Mouse (Mus musculus) CD4-positive, CD25-positive, alpha-beta regulatory T cell, adult 9 weeks (primary cell): ENCODE results near the gene Ptprn. TPM values are rescaled to one million over a fixed set of nuclear protein-coding genes. Genes with fewer than 3 reads are reported as not detected.

Experiments
- polyA plus RNA-seq: library from polyadenylated mRNA; unstranded; fragments of 100-300 nt; shearing (Covaris generic); gene quantifications from one replicate; pipeline ENCODE4 v1.2.1, GENCODE M21; 2017

The Ptprn gene
- polyA plus RNA-seq: 0.15 TPM

DNA sequence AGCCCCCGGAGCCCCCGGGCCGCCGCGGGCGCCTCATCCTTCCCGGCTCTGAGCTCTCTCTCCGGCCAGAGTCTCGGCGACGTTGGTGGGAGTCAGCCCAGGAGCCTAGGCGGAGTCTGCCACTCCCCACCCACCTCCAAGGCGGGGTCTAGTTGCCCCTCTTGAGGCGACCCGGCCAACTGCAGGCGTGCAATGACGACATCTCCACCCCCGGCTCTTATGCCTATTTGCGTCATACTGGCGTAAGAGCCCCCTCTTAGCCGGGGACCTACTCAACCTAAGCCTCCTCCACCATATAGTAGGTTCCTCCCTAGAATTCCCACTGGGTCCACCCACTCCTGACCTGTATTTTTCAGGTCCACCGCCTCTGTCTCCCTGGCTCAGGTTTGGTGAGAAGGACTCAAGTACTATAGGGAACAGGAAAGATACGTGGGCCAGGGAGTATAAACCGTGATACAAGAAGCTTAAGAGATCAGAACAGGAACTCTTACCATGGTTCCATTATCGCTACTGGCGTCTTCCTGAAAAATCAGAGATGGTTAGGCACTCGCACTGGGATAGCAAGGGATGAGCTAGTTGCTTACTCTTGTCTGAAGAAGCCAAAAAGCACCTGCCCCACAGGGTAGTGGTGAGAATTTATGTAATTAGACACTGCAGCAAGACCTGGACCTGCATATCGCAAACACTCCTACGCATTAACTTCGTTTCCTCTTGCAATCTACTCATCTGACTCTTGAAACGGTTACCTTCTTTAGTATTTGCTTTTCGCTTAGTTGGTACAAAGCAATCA lies at the start of gene Ptprn:
Gene Ptprn, minus strand, starts transcription at position 412 of the 790 bp plus-strand sequence.

DNA sequence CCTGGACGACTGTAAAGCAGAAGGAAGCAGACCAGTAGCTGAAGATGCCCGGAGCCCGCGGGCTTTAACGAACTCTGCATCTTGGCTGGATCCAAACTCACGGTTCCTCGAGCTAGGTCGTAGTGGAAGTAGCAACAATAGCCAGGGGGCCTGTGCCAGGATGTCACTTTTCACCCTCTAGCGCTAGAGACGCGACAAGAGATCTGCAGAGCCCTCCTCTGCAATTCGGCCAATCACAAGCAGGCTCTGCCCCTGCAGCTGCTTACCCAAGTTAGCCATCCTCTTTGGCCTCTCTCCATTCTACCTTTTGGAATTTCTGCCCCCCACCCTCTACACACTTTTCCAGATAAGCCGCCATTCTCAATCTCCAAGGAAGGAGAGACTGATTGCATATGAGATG lies 13.9 kb upstream of the Ptprn start, which contains the start of gene Resp18:
Gene Resp18, minus strand, starts transcription at position 188 of the 400 bp plus-strand sequence.

DNA sequence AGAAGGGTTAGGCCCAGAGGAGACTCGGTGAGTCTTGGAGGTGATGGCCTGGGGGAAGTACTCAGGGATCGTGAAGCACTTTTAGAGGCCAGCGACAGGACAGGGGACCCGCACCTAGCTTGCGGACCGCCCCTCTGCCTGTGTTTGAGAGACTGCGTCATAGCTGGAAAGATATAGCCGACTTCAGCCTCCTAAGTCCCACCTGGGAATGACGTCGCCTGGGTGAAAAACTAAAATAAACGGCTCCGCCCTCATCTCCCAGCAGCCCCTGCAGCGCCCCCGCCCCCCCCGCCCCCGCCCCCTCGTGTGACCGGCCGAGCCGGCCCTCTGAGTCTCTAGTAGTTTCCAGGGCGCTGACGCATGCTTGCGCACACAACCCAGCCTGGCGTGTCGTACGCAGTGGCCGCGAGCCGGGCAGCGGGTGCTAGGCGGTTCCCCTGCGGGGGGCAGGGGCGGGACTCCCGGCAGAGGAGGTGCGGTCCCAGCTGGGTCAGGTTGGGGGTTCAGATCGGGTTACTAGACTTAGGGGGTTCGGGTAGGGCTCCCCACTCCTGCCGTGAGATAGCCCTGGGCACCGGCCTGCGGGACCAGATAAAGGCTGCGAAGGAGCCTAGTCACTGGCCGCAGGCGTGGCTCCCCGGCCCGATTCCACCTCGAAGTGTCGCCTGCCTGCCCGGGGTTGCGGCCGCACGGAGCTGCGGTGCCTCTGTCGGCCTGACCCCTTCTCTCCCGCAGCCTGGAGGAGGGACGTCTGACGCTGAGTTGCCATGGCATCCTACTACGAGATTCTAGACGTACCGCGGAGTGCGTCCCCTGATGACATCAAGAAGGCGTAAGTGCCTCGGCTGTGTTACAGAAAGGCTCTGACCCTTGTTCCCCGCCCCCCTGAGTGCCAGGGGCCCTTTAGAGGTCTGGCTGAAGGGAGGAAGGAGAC lies 27.9 kb downstream of the Ptprn start, which contains the start of gene Dnajb2:
Gene Dnajb2, plus strand, starts transcription at position 290 of the 934 bp plus-strand sequence.

DNA sequence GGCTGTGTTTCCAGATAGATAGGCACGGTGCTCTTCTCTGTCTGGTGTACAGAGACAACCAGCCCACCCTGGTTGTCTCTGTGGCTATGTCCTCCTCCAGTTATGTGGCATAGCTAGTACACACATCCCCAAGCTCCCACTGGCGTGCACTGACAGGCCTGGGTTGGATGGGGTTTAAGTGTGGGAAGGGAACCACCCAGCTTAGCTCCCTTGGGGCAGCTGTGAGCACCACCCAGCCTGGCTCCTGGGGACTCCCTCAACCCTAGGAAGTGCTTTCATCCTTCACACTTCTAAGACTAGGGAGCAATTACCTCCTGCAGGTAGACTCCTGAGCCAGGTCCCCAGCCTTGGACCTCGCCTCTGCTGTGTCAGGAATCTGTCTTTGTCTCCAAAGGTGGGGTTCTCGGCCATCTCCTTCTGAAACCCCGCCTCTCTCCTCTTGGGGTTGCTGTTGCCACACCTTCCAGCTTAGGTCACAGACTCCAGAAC lies 32.6 kb downstream of the Ptprn start, which contains the start of gene A630095N17Rik:
Gene A630095N17Rik, minus strand, starts transcription at position 439 of the 489 bp plus-strand sequence.

DNA sequence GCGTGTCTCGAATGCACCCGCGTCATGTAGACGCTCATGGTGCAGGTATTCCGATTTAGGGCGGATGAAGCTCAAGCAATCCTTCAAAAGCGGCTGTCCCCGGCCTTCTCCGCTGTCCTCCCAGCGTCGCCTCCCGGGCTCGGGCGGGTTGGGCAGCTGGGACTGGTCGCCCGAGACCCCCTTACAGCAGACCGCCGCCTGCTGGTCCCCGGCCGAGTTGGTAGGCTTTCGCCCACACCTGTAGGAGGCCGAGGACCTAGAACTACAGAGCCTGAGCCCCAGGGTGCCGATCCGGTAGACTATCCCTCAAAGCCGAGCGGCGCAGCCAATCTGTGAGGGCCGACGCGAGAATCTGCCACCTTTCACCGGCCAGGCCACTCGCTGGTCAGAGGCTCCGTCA lies 44.8 kb downstream of the Ptprn start, which contains the start of gene Tuba4a:
Gene Tuba4a, minus strand, starts transcription at position 335 of the 400 bp plus-strand sequence.

DNA sequence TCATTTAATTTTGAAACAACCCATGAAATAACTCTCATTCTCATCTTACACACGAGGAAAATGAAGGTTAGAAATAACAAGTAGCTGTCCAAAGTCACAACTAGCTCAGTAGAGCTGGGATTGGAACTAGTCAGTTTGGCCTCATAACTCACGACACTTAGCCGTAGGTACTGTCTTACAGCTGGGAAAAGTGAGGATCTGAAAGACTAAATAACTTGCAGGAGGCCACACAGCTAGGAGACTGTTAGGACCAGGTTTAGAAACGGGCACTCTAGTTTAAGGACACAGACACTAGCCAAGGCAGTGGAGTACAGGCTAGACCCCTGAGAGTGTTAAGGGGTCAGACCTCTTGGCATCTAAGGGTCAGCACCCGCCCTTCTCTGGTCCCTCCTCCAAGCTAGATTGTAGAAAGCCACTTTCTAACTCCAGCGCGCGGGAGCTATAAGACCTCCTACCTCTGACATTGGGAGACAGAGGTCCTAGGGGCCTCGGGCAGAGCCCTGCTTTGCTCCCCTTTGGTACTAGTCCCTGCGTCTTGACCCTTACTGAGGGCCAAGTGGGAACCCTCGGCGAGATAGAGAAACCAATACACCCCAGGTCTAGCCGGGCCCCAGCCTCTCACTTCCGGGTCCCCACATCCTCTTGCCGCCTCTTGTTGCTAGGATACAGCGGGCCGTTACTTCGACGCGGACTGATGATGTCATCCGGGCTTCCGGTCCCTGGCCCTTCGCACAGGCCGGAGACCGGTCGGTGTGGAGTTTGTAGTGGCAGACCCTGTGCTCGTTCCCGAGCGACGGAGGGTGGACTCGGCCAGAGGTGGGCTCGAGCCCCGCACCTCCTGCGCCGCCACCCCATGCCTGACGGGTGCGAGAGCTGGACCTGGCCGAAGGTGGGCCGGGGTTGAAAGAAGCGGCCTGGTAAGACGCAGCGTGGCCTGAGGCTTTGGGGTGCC lies 53.9 kb downstream of the Ptprn start, which contains the start of the genes Glb1l and Stk16:
Gene Glb1l, minus strand, starts transcription at position 678 of the 952 bp plus-strand sequence.
Gene Stk16, plus strand, starts transcription at position 703 of the 952 bp plus-strand sequence.

Other genes starting within 250 kb of the Ptprn start
- gene Nhej1, start 139.3 kb downstream of the Ptprn start, polyA plus RNA-seq: 9.8 TPM
- 0.42 TPM for gene Slc23a3, start 130.6 kb downstream of the Ptprn start, polyA plus RNA-seq
- gene Cnppd1, start 121.8 kb downstream of the Ptprn start, polyA plus RNA-seq: 200 TPM
- gene Retreg2, start 121.7 kb downstream of the Ptprn start, polyA plus RNA-seq: 14.4 TPM
- 79.1 TPM for gene Zfand2b, start 95.9 kb downstream of the Ptprn start, polyA plus RNA-seq
- 8.7 TPM for gene Abcb6, start 84.1 kb downstream of the Ptprn start, polyA plus RNA-seq
- gene Ankzf1, start 72.4 kb downstream of the Ptprn start, polyA plus RNA-seq: 49.9 TPM
- gene Atg9a, start 72.3 kb downstream of the Ptprn start, polyA plus RNA-seq: 28.0 TPM
- 15.1 TPM for gene Glb1l, start 53.7 kb downstream of the Ptprn start, polyA plus RNA-seq
- 114 TPM for gene Stk16, start 53.7 kb downstream of the Ptprn start, polyA plus RNA-seq
- 403 TPM for gene Tuba4a, start 44.6 kb downstream of the Ptprn start, polyA plus RNA-seq
- 0.84 TPM for gene A630095N17Rik, start 32.4 kb downstream of the Ptprn start, polyA plus RNA-seq
- 32.8 TPM for gene Dnajb2, start 28.1 kb downstream of the Ptprn start, polyA plus RNA-seq
- gene Resp18, start 13.9 kb upstream of the Ptprn start, polyA plus RNA-seq: not detected
- gene Dnpep, start 53.5 kb upstream of the Ptprn start, polyA plus RNA-seq: 88.1 TPM
- not detected for gene Des, start 95.8 kb upstream of the Ptprn start, polyA plus RNA-seq
- 0.42 TPM for gene Speg, start 110.8 kb upstream of the Ptprn start, polyA plus RNA-seq
- gene Gmppa, start 171.4 kb upstream of the Ptprn start, polyA plus RNA-seq: 110 TPM
- gene Asic4, start 185.9 kb upstream of the Ptprn start, polyA plus RNA-seq: not detected
- gene Chpf, start 214.8 kb upstream of the Ptprn start, polyA plus RNA-seq: 5.1 TPM
- gene Tmem198, start 215.0 kb upstream of the Ptprn start, polyA plus RNA-seq: 0.25 TPM
- gene Obsl1, start 241.9 kb upstream of the Ptprn start, polyA plus RNA-seq: not detected
- gene Inha, start 242.6 kb upstream of the Ptprn start, polyA plus RNA-seq: not detected